Mouse (Mus musculus) forebrain, embryonic 13.5 days (tissue): ENCODE results near the gene Dlx1. TPM values are rescaled to one million over a fixed set of nuclear protein-coding genes. Genes with fewer than 3 reads are reported as not detected.

Experiments used
- ATAC-seq: fragments of 200-750 bp; cut with Nextera tagmentation; 2 replicates; pipeline ENCODE4 v1.8.0; 2017
- H3K27ac ChIP-seq: fragments of 300-500 bp; sonication (generic); 2 replicates; pipeline ENCODE4 v1.5.1; 2015; ENCODE audit warnings: inconsistent platforms, mild to moderate bottlenecking, moderate library complexity
- H3K27me3 ChIP-seq: fragments of 300-500 bp; sonication (generic); 2 replicates; pipeline ENCODE4 v1.6.1; 2015; ENCODE audit warnings: mild to moderate bottlenecking, inconsistent platforms
- H3K36me3 ChIP-seq: fragments of 300-500 bp; sonication (generic); 2 replicates; pipeline ENCODE4 v1.6.1; 2015; ENCODE audit warnings: mild to moderate bottlenecking, inconsistent platforms; ENCODE audit not compliant: poor library complexity, severe bottlenecking
- H3K4me1 ChIP-seq: fragments of 300-500 bp; sonication (generic); 2 replicates; pipeline ENCODE4 v1.6.1; 2015; ENCODE audit warnings: inconsistent platforms
- H3K4me2 ChIP-seq: fragments of 300-500 bp; sonication (generic); 2 replicates; pipeline ENCODE4 v1.6.1; 2015; ENCODE audit warnings: inconsistent platforms, mild to moderate bottlenecking, moderate library complexity
- H3K4me3 ChIP-seq: fragments of 300-500 bp; sonication (generic); 2 replicates; pipeline ENCODE4 v1.5.1; 2015; ENCODE audit warnings: mild to moderate bottlenecking, inconsistent platforms
- H3K9ac ChIP-seq: fragments of 300-500 bp; sonication (generic); 2 replicates; pipeline ENCODE4 v1.6.1; 2015; ENCODE audit warnings: mild to moderate bottlenecking, inconsistent platforms
- H3K9me3 ChIP-seq: fragments of 300-500 bp; sonication (generic); replicated peaks from 2 replicates; pipeline ENCODE4 v1.6.1; 2016; ENCODE audit warnings: inconsistent platforms
- WGBS: fragments of 180-500 bp; shearing (Covaris S2); methylation state at CpG from one replicate; pipeline ENCODE4 v1.1.7; 2015; 5-methylcytosine and 5-hydroxymethylcytosine counted together
- polyA plus RNA-seq: library from polyadenylated mRNA; unstranded; fragments of >200 nt; fragmentation: Nextera tagmentation; extraction: Ambion mirVana; gene quantifications from 2 replicates; pipeline ENCODE4 v1.2.1, GENCODE M21; 2015

Gene Dlx1
- polyA plus RNA-seq, 1 experiment from 2014 or later, result 287 TPM

- Histone ChIP-seq H3K36me3 (no peaks in the 10 kb centered on the region), H3K4me2 (no peak overlapping the region), H3K4me1 (no peaks in the 10 kb centered on the region), H3K9ac (no peak overlapping the region), H3K27me3 (no peaks in the 10 kb centered on the region), H3K27ac (no peak overlapping the region), H3K4me3 (no peak overlapping the region), H3K9me3 (no peaks in the 10 kb centered on the region)
- ATAC-seq, result no peak
- WGBS, result 89% methylated on average over 9 of the region's 9 CpGs
Measured at GRCm38 (mm10) chr2:71566466-71566865, 38.6 kb downstream of the Dlx1 start.

DNA sequence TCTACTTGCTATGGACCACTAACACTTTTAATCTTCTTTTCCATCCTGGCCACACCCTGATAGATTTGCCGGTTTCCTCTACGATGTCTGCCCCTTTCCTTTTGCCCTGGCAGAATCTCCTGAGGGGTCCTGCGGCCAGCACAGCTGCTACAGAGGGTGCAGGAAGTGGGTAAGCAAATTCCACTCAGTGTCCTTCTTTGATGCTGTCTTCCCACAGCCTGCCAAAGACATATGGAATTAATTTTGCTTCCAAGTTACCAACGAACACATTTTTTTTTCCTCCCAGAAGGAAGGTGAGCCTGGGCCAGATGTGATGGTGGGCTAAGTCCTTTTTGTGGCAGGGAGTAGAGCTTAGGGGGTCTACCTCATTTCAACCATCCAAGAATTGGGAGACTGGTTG is 45.8 kb downstream of the Dlx1 start:
- H3K36me3 ChIP-seq, result no peaks in the 10 kb centered on the region
- H3K27ac ChIP-seq, result no peak overlapping the region
- no peaks in the 10 kb centered on the region for H3K27me3 ChIP-seq
- H3K4me2 ChIP-seq, result no peak overlapping the region
- H3K9me3 ChIP-seq, result no peaks in the 10 kb centered on the region
- ATAC-seq, result no peak
- 77% methylated on average over 4 of the region's 4 CpGs for WGBS
- H3K4me3 ChIP-seq, result no peak overlapping the region
- H3K9ac ChIP-seq, result no peak overlapping the region
- no peaks in the 10 kb centered on the region for H3K4me1 ChIP-seq

DNA sequence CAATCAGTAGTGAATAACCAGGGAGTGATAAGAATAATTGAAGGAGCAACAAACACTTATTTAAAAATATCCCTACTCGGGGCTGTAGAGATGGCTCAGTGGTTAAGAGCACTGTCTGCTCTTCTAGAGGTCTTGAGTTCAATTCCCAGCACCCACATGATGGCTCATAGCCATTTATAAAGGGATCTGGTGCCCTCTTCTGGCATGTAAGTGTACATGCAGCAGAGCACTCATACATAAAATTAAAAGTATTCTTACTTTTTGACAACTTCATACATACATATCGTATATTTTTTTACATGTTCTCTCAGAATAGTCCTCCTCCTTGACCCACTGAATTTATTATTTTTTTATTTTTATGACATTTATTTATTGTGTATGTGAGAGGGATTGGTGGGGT is 49.1 kb downstream of the Dlx1 start:
- 90% methylated on average over 2 of the region's 2 CpGs for WGBS
- peaks cover 5% of the 10 kb centered on the region; the same call in 1 of the 2 replicates for H3K4me1 ChIP-seq

GRCm38 (mm10) chr2:71580632-71581466 is 52.9 kb downstream of the Dlx1 start:
- H3K36me3 ChIP-seq, result no peaks in the 10 kb centered on the region
- peak overlapping the region; percentile 75 for H3K9ac ChIP-seq
- 11% methylated on average over 50 of the region's 50 CpGs for WGBS
- H3K4me1 ChIP-seq, result peaks cover 5% of the 10 kb centered on the region; the same call in 1 of the 2 replicates
- no peaks in the 10 kb centered on the region for H3K9me3 ChIP-seq
- peak overlapping the region; percentile 55 for H3K4me3 ChIP-seq
- 0 out of 2 replicates have a peak, but pooled peaks cover 3% of the 10 kb centered on the region for H3K27me3 ChIP-seq
- no peak overlapping the region for H3K27ac ChIP-seq
- peak; percentile 88 for ATAC-seq
- peak overlapping the region; percentile 86 for H3K4me2 ChIP-seq

More for the DNA sequence above, 49.1 kb downstream of the Dlx1 start:
- no peaks in the 10 kb centered on the region for H3K36me3 ChIP-seq
- no peak overlapping the region for H3K4me2 ChIP-seq
- H3K27me3 ChIP-seq, result 0 out of 2 replicates have a peak, but pooled peaks cover 3% of the 10 kb centered on the region
- H3K4me3 ChIP-seq, result no peak overlapping the region
- no peak overlapping the region for H3K9ac ChIP-seq
- H3K9me3 ChIP-seq, result no peaks in the 10 kb centered on the region
- no peak overlapping the region for H3K27ac ChIP-seq
- no peak for ATAC-seq

GRCm38 (mm10) chr2:71581488-71581887 is 53.6 kb downstream of the Dlx1 start:
- H3K4me1 ChIP-seq, result peaks cover 5% of the 10 kb centered on the region; the same call in 1 of the 2 replicates
- 54% methylated on average over 5 of the region's 5 CpGs for WGBS
- H3K27me3 ChIP-seq, result 0 out of 2 replicates have a peak, but pooled peaks cover 3% of the 10 kb centered on the region
- no peak overlapping the region for H3K27ac ChIP-seq
- H3K9ac ChIP-seq, result peak overlapping the region; percentile 75; the same call in 1 of the 2 replicates
- ATAC-seq, result 0 out of 2 replicates have a peak, but pooled peaks have one; percentile 24
- H3K4me2 ChIP-seq, result peak overlapping the region; percentile 86
- peak overlapping the region; percentile 55 for H3K4me3 ChIP-seq
- H3K9me3 ChIP-seq, result no peaks in the 10 kb centered on the region
- no peaks in the 10 kb centered on the region for H3K36me3 ChIP-seq

Other genes with a start within 250 kb of the Dlx1 start
- 63.3 and 66.5 TPM in 2 replicates for gene Slc25a12, start 160.4 kb upstream of the Dlx1 start, polyA plus RNA-seq
- gene Hat1, start 139.2 kb upstream of the Dlx1 start, polyA plus RNA-seq, result 155 and 156 TPM in 2 replicates
- gene Metap1d, start 74.8 kb upstream of the Dlx1 start, polyA plus RNA-seq, result 38.1 and 46.4 TPM in 2 replicates
- gene Dlx2, start 18.6 kb downstream of the Dlx1 start, polyA plus RNA-seq, result 71.0 and 83.2 TPM in 2 replicates
- 31.1 and 32.0 TPM in 2 replicates for gene Itga6, start 217.5 kb downstream of the Dlx1 start, polyA plus RNA-seq